Mouse (Mus musculus): ENCODE results near the gene Crb3. TPM values are rescaled to one million over a fixed set of nuclear protein-coding genes. Genes with fewer than 3 reads are reported as not detected.
"Not testable (repeated sequence)": the region's sequence is repeated elsewhere in the genome, so short reads cannot be mapped to it uniquely, and the experiment has no call there.

The Crb3 gene
- total RNA-seq (2021): 0.38 and 1.4 TPM in 2 replicates
- long read RNA-seq, experiment 1, partial matches to known transcripts: 0 of 3 reads
- long read RNA-seq, experiment 1, other reads (novel, unspliced or antisense): 0 of 3 reads
- long read RNA-seq, experiment 2, partial matches to known transcripts: 0 of 5 reads
- long read RNA-seq, experiment 2, other reads (novel, unspliced or antisense): 0 of 5 reads

DNA sequence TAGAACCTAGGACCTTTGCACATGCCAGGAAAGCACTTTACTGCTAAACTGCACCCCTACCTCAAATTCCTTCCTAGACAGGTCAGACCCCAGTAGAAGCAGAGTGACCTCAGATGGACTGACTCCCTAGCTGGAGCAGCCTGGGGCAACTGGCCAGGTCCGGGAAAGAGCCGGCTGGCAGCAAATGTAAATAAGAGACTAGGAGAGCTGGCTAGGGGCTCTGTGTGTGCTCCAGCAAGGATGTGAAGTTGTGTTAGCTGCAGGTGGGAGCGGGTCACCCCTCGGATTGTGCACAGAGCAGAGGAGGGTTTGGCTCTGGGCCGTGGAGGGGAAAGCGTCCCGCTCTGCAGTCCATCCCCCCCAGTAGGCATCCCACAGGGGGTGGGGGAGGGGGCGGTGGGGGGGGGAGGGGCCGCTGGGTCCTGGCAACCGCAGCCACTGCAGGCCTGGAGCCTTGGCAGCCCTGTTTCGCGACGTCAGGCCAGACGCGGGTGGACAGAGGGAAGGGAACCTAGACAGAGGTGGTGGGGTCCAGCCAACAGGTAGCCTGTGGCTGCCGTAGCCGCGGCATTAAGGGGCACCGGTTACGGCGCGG lies at the start of gene Crb3:
TSS of gene Crb3 (plus strand) at position 215 of the 595 bp plus-strand sequence.
- peak; percentile 59 for DNase-seq

GRCm38 (mm10) chr17:57010911-57011235 lies 48.0 kb upstream of the Crb3 start:
- DNase-seq: peak; percentile 40

DNA sequence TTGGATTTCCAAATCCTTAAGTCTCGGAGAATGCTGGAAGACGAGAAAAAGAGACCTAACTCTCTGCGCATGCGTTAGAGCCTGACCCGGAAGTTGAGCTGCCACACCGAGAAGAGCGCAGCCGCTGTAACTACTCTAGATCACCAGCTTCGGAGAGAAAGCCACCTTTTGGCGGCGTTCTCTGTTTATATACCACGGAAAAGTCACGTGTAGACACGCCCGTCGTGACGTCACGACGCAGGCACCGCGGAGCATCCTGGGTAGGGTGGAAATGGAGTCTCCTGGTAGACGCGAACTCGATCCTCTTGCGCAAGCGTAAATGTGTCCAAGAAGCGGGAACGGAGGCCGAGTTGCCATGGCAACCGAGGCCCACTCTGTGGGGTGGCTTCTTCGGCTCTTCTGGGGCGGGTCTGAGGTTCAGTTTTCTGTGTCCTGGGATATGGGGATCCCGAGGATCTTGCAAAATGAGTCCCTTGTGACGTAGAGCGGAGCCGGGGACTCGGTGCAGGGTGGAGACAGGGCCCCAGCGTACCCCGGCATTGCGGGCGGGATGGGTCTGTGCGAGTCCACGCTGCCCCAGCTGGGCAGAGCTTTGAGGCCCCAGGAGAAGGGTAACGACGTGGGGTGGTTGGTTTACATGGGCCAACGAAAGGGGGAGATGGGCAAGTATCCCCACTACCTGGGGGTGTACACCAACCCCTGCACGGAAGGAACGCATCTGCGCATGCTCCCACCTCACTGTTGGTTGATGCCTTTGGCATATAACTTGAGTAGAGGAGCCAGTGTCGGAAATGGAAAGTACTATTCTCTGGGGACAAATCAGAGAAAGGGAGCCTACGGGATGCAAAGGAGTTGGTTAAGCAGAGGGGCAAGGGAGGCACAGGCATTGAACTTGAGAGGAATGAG lies 47.4 kb upstream of the Crb3 start, which contains the start of the genes Gtf2f1 and Gm17949:
TSS of gene Gtf2f1 (minus strand) at position 53 of the 906 bp plus-strand sequence.
TSS of gene Gm17949 (plus strand) at position 234 of the 906 bp plus-strand sequence.
- peak; percentile 96 for DNase-seq

- DNase-seq: no peak
Observed at GRCm38 (mm10) chr17:57012245-57012795, 46.6 kb upstream of the Crb3 start.

DNA sequence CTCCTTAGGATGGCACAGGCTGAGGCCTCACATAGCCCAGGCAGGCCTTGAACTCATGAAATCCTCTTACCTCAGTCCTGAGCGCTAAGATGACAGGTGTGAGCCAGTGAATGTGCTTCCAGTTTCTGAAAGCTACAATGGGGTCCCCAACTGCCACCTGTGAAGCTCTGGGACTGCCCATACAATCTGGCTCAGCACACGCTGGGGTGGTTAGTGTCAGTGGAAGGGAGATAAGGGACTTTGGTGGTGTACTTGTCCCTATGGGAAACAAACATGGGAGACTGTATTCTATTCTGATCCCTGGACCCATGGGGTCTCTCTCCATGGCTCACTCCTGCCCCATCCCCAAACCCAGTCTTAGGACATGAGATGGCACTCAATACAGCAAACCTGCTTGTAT lies 39.2 kb upstream of the Crb3 start:
- DNase-seq: no peak

- no peak for DNase-seq
Observed at GRCm38 (mm10) chr17:57020960-57021359, 37.9 kb upstream of the Crb3 start.

- DNase-seq: no peak
Observed at GRCm38 (mm10) chr17:57027471-57027870, 31.4 kb upstream of the Crb3 start.

DNA sequence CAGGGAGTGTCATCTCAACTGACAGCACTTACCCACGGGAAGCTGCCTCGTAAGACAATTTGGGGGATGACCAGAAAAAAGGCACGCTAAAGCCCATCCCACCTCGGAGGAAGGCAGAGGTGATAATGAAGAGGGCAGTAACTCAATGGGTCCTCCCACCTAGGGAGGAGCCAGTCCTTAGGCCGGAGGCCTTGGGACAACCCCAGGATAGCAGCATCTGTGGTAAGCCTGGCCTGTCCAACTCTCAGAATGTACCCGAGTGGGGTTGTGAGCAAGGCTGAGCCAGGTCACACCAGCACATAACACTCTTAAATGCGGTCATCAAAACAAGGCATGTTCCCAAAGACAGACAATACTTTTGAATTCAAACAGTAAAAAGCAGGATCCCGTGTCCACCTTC lies 29.2 kb upstream of the Crb3 start:
- DNase-seq: peak; percentile 52

DNA sequence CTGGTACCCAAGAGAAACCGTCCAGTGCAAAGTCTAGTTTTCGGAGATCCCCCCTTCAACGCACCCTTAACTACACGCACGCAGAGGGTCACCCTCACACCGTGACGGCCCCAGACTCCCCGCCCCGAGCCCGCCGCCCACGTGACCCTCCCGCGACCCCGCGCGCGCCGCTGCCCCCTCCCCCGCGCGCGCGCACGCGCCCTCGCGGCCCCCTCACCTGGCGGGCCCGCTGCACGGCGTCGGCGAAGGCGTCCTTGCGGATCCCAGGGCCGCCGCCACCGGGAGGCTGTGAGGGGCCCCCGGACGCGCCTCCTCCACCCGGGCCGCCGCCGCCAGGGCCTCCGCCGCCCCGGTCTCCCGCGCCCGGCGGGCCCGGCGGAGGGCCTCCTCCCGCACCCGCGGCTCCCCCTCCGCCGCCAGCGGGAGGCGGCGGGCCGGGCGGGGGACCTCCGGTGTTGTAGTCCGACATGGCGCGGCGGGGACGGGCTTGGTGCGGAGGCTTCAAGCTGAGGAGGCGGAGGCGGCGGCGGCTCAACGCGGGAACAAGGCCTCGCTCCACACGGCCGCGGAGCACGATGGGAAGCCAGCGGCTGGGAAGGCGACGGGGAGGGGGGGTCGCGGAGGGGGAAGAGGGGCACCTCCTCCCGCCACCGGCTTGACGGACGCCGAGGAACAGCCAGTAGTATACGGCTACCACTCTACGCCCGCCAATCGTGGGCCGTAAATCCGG lies 27.8 kb upstream of the Crb3 start, which contains the start of gene Khsrp:
TSS of gene Khsrp (minus strand) at position 592 of the 730 bp plus-strand sequence.
- peak; percentile 71 for DNase-seq

DNA sequence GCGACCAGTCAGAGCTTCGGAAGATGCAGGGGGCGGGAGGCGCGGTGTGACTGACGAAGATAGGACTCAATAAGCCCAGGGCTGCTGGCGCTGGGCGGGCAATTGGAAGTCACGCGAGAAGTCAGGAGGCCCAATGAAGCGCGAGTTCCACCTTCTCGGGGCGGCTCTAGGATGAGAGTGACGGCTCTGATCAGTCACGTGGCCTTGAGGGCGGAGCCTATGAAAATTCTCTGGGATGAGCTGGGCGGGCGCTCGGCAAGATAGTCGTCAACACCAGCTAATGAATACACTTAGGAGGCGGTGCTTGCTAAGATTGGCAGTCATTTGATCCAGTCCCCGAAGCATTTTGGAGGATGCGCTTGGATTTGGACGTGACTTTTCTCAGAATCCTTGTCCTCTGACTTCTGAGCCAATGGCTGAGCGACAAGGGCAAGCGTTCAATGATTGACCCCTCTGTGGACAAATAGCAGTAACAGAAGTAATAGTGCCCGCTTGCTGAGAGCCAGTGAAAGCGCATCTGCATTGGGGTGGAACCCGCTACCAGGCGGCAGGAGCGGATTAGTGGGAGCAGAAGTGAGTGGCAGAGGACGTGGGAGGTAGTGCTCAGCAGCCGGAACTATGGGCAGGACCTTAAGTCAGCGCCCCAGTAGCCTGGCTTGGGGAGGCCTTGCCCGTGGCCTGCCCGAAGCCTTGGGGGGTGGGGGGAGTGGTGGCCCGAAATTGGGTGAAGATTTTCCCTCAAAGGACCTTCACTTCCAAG lies 27.1 kb upstream of the Crb3 start:
- DNase-seq: peak; percentile 99

- DNase-seq: no peak
Observed at GRCm38 (mm10) chr17:57032854-57033253, 26.1 kb upstream of the Crb3 start.

DNA sequence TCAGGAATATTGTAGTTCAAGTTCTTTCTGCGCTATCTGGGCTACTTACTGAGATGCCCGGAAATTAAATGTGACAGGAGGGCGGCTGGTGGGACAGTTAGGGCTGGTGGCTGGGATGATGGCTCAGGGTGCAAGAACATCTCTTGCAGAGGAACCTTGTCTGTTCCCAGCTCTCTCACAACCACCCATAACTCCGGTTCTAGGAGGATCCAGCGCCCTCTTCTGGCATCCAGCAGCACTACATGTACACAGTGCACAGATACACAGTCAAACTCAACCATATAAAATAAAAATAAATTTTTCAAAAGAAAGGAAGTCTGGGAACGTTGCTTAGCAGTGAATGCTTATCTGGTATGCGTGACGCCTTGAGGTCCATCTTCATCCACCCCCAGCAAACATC lies 19.9 kb upstream of the Crb3 start:
- no peak for DNase-seq

- no peak for DNase-seq
Observed at GRCm38 (mm10) chr17:57041554-57041953, 17.4 kb upstream of the Crb3 start, which contains the start of gene Slc25a41. Gene Slc25a41, minus strand, starts transcription at chr17:57041654.

DNA sequence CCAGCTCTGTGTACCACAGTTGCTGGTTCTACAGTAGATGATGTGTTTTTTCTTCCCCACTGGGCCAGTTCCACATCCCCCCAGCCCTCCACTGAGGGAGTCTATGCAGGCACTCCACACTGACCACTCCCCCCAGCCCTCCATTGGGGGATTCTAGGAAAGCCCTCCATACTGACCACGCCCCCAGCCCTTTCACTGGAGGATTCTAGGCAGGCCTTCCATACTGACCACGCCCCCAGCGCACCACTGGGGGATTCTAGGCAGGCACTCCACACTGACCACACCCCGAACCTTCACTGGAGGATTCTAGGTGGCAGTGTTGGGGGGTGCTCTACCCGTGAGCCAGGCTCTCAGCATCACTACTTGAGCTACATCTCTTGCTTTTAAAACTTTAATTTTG lies 11.5 kb upstream of the Crb3 start:
- DNase-seq: peak; percentile 35

DNA sequence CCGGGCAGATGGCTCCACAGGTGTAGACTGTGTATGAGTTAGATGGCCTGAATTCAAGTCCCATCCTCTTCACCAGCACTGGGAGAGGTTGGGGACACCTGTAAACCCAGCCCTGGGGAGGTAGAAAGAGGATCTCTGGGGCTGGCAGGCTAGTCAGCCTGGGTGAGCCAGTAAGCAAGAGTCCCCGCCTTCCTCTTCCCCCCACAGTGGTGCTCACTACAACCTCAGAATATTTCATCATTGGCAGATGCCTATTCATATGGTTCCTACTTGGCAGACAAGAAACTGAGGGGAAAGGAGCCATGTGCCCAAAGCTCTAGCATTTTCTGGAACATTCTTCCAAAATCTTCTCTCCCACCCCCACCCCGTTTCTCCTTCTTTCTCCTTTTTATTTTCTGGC lies 10.1 kb upstream of the Crb3 start:
- no peak for DNase-seq

DNA sequence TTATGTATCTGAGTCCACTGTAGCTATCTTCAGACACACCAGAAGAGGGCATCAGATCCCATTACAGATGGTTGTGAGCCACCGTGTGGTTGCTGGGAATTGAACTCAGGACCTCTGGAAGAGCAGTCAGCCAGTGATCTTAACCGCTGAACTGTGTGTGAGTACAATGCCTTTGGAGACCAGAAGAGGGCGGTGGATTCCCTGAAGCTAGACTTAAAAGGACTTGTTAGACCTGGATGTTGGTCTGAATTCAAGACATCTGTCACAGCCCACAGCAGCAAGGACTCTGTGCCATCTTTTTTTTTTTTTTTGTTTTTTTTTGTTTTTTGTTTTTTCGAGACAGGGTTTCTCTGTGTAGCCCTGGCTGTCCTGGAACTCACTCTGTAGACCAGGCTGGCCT lies 7.2 kb upstream of the Crb3 start:
- not testable (repeated sequence) for DNase-seq

GRCm38 (mm10) chr17:57056246-57056645 lies 2.7 kb upstream of the Crb3 start:
- DNase-seq: no peak

DNA sequence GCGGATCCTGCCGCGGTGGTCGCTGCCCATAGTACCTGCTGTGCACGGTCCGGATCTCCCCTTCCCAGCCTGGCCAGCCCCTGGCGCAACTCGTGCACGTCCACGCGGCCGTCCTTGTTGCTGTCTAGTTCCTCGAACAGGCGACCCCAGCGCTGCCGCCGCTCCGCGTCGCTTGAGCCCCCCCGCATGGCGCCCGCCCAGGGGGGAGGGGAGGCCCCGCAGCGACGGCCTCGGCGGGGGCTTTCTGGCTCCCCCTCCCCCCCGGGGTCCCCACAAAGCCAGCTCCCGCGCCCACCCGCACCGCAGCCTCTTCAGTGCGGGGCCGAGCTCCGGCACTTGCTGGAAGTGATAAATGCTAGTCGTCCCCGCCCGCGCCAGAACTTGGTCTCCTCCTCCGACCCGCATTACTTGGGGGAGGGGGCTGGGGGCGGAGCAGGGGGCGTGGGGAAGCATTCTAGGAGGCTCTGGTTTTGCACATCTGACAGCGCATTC lies 627 bp downstream of the Crb3 start, which contains the start of gene Slc25a23:
TSS of gene Slc25a23 (minus strand) at position 378 of the 492 bp plus-strand sequence.
- DNase-seq: peak; percentile 87

DNA sequence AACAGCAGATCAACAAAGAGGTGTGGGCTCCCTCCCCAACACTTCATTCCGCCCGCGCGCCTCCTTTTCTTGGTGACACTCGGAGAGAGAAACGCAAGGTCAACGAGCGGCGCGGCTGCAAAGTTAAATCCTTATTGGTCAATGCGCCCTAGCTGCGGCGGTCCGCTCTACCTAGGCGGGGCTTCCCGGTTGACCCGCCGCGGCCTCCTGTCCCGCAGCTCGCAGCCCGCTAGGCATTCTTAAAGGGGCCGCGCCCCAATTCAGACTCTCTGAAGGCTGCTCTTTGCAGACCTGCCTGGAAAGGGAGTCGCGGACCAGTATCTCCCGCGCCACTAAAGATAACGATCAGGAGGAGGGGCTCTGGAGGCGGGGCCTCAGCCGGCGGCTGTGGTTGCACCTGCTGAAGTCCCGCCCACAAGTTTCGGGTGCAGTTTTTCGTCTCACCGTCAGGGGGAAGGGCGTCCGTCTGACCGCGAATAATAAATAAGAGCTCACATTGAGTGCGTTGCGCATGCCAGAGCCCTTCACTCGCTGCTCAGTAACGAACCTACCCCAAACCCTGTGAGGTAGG lies 1.4 kb downstream of the Crb3 start:
- DNase-seq: peak; percentile 96

DNA sequence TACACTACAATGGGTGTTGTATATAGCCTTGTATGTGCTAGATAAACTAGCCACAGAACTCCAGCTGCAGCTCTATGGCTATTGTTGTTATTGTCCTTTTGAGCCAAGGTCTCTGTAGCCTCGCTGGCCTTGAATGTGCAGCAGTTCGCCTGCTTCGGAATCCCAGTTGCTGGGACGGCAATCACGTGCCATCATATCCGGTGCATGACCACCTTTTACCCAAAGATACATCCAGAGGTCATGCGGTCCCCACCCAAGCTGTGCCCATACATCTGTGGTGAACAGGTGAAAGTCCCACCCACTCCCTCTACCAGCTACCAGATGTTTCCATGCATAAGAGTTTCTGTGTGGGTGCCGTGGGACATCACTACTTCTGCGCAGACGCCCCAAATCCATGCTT lies 2.2 kb downstream of the Crb3 start:
- DNase-seq: no peak

Measured in adrenal gland, postnatal 14 days (tissue).